Mouse (Mus musculus): ENCODE results near the gene Gpank1.

GRCm38 (mm10) chr17:35141971-35142370, 20.7 kb downstream of the Gpank1 start:
- TF ChIP-seq CTCF (IDR thresholded peaks at IDR 0.05; ENCODE audit: extremely low read depth, insufficient read depth, insufficient read length, insufficient replicate concordance) (no peak), POLR2A (IDR thresholded peaks at IDR 0.05; ENCODE audit: low read depth, low read length) (no peak)
